In genomic region chr15:75062030-75062574, GRCm38 (mm10) we compare ENCODE assay signal across 9 mouse cellular contexts. TPM values are rescaled to one million over a fixed set of nuclear protein-coding genes. Genes with fewer than 3 reads are reported as not detected.
A peak's percentile ranks its signal among the peaks of the same experiment; 100 is the strongest.
DNase-seq lines count a peak whose midpoint lies in the region; ATAC-seq lines count a peak whose summit lies in the region.
"Not testable (repeated sequence)": the region's sequence is repeated elsewhere in the genome, so short reads cannot be mapped to it uniquely, and the experiment has no call there.
"Had no signal": no experiment of that assay in that cellular context is flagged by ENCODE, and none has a peak within 500 bp of the region (broad histone marks: within the 10 kb centered on the region; RNA-seq: fewer than 3 reads in every experiment).

No protein-coding gene starts in this region.

- not testable (repeated sequence) for H3K9ac ChIP-seq in limb, embryonic 11.5 days (ENCODE audit: low read length)

- not testable (repeated sequence) for ATAC-seq in limb, embryonic 11.5 days (ENCODE audit: insufficient number of reproducible peaks, low FRiP score, low TSS enrichment, low read depth)

- not testable (repeated sequence) for H3K27ac ChIP-seq in limb, embryonic 11.5 days (replicated peaks; ENCODE audit: low read depth, low read length)

- H3K4me2 ChIP-seq in limb, embryonic 11.5 days (ENCODE audit: low read depth, severe bottlenecking), result not testable (repeated sequence)

- not testable (repeated sequence) for H3K27me3 ChIP-seq in limb, embryonic 11.5 days (ENCODE audit: control insufficient read depth, insufficient read depth, low read length)

- not testable (repeated sequence) for H3K4me1 ChIP-seq in limb, embryonic 11.5 days (ENCODE audit: control insufficient read depth, insufficient read depth, low read length)

- peak; percentile 76 for DNase-seq in 3T3-L1 (ENCODE audit: low read depth, low spot score)
- DNase-seq in adrenal gland, adult 18-20 months (ENCODE audit: low spot score in 2 of 2), result peak; percentile 69 to 83
- DNase-seq in cerebellum, postnatal 36 days, result peak; percentile 56 to 65
- peak; percentile 53 to 57 for DNase-seq in gastrocnemius, postnatal 36 days
- peak; percentile 73 for DNase-seq in kidney, adult 9 months
- DNase-seq in limb, embryonic 11.5 days (ENCODE audit: low spot score), result peak; percentile 79
- peak; percentile 85 for DNase-seq in naive thymus-derived CD4-positive, alpha-beta T cell, adult 2 months (ENCODE audit: low read depth)
- DNase-seq in spleen, postnatal 4 days (ENCODE audit: low spot score in 2 of 2), result peak; percentile 73 to 89

- WGBS in limb, embryonic 11.5 days, result 34% methylated on average over 6 of the region's 6 CpGs

- not testable (repeated sequence) for H3K4me3 ChIP-seq in limb, embryonic 11.5 days (ENCODE audit: low read depth, low read length)

- H3K36me3 ChIP-seq in limb, embryonic 11.5 days (ENCODE audit: control insufficient read depth, insufficient read depth, low read length), result not testable (repeated sequence)

- not testable (repeated sequence) for H3K9me3 ChIP-seq in limb, embryonic 11.5 days (ENCODE audit: control insufficient read depth, low read length)

- intact Hi-C loops in gastrocnemius, postnatal 36 days (cut with DNase I), result loop anchor here (5.0 to 10.0 kb wide), 2 partner anchors 137 to 165 kb away; partner anchors contain the start of gene 2010109I03Rik

RNA-seq across cellular contexts. Expression of gene Ly6c1, which starts 13.5 kb away (rescaled TPM):
- total RNA-seq in adrenal gland, adult 18-20 months (2021), result 100 to 1,000 TPM; 112 to 134 TPM
- 100 to 1,000 TPM; 107 to 124 TPM for total RNA-seq in gastrocnemius, postnatal 36 days (2021)
- polyA plus RNA-seq in limb, embryonic 11.5 days (2014; fragmentation: Nextera tagmentation; extraction: Ambion mirVana), result 2.8 and 3.0 TPM in 2 replicates
- total RNA-seq: megakaryocyte-erythroid progenitor cell, adult 5-6 weeks had no signal

RNA-seq across cellular contexts. Expression of gene Ly6c2, which starts 49.7 kb away (rescaled TPM):
- 1 to 10 TPM; 5.3 to 5.9 TPM for total RNA-seq in adrenal gland, adult 18-20 months (2021)
- total RNA-seq in gastrocnemius, postnatal 36 days (2021), result 1 to 10 TPM; 4.4 to 5.2 TPM
- polyA plus RNA-seq in limb, embryonic 11.5 days (2014; fragmentation: Nextera tagmentation; extraction: Ambion mirVana), result 0.13 TPM in 1 of 2 replicates, not detected in the other
